Mouse (Mus musculus) forelimb bud, embryonic 11.5 days (tissue): ENCODE data around the gene Scn4a.
"Not testable (repeated sequence)": the region's sequence is repeated elsewhere in the genome, so short reads cannot be mapped to it uniquely, and the experiment has no call there.

Source experiments
- DNase-seq: peaks from one replicate; pipeline ENCODE4 v3.0.0-alpha.2; 2012; ENCODE audit warnings: low read depth, low spot score

The Scn4a gene

DNA sequence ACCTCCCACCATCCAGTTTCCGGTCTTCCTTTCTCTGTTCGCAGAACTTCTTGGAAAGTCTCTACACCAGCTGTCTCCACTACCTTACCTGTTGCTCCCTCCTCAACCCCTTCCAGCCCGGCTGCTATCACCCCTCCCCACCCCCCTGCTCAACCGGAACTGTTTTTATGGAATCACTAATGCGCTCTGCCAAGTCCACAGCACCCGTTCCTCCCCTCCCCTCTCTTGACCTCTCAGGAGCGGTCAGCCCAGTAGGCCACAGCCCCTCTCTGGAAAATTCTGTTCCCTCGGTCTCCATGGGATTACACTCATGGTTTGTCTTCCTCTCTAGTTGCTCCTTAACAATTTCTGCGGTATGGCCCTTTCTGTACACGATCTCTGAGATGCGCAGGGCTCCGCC lies at the start of gene Scn4a:
Gene Scn4a, minus strand, starts transcription at position 101 of the 400 bp plus-strand sequence.
- no peak for DNase-seq

DNA sequence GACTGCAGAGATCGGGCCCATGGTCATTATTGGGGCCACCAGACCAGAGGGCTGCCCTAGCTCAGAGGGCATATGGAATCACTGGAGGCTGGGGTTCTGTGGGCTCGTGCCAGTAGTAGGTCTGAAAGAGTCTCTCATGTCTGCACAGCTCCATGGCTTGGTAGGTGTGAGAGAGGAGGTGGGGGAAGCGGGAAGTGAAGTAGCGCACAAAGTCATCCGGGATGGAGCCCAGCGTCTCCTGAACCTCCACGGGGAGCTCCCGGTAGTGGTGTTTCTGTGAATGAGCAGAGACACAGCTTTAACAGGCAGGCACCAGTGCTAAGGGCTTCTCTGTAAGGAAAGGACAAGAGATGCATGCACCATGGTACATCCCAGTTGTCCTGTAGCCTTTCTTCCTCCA lies 45.4 kb upstream of the Scn4a start:
- DNase-seq, result no peak

DNA sequence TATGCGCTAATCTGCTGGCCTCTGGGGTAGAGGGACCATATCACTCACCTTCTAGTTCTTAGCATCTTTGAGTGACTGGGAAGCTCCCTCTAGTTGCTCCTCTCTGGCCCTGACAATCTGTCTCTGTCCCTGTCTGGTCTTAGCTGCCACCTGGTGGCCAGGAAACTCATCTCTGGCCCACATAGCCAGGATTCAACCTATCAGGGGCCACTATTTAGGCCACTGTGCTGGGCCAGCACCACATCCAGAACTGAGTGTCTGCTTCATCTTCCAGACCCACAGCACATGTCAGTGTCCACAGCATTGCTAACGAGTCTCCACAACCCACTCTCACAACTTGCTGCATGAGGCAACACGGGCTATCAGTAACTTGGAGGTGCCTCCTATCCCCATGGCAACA lies 44.6 kb upstream of the Scn4a start:
- no peak for DNase-seq

DNA sequence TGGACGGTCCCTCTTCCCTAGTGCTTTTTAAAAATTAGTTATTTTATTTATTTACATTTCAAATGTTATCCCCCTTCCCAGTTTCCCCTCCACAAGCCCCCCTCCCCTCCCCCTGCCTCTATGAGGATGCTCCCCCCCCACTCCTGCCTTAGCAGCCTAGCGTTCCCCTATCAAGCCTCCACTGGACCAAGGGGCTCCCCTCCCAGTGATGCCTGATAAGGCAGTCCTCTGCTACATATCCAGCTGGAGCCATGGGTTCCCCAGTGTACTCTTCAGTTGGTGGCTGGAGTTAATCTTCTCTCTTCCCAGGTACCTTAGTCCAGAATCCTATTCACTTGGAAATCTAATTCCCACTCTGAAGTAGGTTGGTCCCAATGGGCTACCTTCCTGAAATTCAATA lies 41.0 kb upstream of the Scn4a start:
- not testable (repeated sequence) for DNase-seq

DNA sequence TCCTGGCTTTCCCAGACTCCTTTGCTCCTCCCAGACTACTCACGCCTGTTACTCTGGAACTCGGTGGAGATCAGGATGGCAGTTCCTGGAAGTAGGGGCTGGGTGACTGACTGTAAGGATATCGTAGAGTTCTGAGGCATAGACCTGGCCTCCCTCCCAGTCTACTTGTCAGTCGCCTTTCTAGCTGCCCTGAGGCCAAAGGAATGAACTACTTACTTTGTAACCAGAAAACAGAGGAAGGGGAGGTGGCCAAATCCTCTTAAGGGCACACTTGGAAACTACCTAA lies 40.2 kb upstream of the Scn4a start:
- no peak for DNase-seq

DNA sequence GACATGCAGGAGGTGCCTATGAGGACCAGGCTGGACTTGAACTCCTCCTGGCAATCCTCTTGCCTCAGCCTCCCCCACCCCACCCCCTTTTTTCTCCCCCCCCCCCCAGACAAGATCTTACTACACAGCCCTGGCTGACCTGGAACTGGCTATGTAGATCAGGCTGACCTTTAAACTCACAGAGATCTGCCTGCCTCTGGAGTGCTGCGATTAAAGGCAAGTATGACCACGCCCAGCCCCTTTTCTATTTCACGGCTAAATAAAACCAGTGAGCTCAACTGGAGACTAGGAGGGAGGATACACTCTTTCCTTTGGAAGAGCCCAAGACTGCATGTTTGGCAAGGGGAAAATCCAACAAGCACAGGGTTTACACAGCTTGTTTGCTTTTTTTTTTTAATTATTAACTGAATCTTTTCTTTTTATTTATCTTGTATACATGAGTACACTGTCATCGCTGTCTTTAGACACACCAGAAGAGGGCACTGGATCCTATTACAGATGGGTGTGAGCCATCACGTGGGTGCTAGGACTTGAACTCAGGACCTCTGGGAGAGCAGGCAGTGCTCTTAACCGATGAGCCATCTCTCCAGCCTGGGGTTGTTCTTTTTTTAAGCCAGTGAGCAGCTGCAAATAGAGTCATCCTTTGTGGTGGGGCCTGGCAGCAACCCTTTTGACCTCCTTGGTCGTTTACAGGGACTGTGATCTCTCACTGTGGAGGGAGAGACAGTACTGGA lies 39.7 kb upstream of the Scn4a start:
- no peak for DNase-seq

DNA sequence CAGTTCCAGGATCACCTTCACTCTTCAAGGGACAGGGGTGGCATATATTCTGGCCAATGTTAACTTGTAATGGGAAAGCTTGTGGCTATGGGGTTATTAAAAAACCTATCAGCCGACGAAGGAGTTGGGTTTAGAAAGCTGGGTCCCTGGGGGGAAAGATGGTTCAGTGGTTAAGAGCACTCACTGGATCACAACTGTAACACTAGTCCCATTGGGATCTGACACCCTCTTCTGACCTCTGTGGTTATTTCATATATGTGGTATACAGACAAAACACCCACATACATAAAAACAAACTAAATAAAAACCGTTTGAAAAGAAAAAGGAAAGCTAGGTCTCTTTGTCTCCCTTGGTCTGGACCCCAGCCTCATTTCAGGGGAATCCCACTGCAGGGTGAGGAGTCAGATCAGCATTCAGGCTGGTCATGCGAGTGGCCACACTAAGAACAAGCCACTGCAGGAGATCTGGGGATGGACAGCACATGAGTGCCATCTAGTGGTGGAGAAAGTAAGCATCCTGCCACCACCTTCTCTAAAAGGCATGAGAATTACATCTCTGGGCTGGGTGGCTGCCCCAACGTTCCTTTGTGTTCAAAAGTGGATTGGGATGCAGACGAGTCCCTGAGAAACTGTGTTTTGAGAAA lies 38.6 kb upstream of the Scn4a start:
- DNase-seq, result peak; percentile 84

DNA sequence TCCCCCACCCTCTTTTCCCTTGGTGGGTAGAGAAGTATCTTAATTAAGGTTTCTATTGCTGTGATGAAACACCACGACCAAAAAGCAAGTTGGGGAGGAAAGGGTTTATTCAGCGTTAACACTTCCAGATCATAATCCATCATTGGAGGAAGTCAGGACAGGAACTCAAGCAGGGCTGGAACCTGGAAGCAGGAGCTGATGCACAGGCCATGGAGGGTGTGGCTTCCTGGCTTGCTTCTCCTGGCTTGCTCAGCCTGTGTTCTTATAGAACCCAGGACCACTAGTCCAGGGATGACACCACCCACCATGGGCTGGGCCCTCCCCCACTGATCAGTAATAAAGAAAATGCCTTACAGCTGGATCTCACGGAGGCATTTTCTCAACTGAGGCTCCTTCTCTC lies 37.7 kb upstream of the Scn4a start:
- DNase-seq, result no peak

DNA sequence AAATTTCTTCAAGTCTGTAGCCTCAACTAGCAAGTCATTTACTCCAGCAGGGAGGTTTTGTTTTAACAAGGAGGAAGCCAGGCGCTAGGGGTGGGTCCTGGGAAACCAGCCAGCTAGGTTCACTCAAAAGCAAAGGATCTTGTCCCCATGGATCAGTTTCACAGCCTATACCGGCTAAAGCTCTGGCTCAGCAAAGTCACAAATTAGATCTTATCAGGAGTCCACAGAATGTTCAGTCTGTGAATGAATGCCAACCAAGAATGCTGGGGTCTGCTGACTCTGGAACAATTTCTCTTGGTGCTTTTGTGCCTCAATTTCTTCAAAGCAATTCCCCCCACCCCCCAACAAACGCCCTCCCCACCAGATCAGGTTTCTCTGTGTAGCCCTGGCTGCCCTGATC lies 36.5 kb upstream of the Scn4a start:
- no peak for DNase-seq

DNA sequence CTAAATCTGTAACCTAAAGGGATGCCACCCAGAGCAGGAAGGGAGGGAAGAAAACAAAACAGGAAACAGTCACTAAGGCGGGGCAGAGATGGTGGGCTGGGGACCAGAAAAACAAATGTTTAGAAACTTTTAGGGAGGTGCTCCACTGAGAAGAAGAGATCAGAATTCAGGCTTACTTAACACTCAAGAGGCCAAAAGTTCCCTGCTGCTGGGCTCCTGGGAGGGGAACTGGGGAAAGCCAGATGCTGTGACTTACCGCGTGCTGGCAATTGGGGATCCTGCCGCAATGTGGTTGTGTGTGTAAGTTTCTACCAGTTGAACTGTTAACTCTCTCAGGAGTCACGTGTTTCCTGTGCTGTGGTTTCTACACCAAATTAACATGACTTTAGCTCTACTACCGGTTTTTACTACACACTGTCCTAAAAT lies 34.7 kb upstream of the Scn4a start, which contains the start of gene Icam2:
Gene Icam2, minus strand, starts transcription at position 285 of the 426 bp plus-strand sequence.
- DNase-seq, result no peak

DNA sequence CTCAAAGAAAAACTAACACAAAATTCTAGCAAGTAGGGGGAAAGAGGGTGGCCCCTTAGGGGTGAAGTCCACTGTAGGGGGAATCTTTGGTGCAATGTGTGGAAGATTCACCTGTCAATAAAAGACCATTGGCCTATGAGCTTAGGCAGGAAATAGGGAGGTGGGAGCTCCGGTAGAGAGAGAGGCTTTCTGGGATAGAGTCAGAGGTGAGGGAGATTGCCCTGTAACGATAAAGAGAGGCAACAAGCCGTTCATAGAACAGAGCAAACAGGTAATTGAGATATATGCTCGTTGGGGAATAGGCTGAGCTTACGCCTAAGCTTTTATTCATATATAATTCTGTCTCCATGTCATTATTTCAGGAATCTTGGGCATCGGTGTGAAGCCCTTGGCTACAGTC lies 33.9 kb upstream of the Scn4a start:
- DNase-seq, result no peak

DNA sequence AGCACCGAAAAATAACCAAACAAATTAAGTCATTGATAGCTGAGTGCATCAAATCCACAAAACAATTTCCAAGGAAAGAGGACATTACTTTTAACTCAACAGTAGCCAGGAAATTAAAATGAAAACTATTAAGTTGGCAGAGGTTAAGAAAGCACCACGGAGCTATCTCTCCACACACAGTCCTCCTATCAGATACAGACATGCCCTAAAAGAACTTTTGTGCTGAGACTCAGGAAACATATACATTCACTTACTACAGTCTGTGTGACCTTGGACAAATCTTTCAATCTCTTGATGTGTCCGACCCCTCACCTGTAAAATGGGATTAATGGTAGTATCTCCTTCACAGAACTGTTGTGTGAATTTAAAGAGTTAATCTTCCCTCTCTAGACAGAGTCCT lies 33.3 kb upstream of the Scn4a start:
- DNase-seq, result no peak

DNA sequence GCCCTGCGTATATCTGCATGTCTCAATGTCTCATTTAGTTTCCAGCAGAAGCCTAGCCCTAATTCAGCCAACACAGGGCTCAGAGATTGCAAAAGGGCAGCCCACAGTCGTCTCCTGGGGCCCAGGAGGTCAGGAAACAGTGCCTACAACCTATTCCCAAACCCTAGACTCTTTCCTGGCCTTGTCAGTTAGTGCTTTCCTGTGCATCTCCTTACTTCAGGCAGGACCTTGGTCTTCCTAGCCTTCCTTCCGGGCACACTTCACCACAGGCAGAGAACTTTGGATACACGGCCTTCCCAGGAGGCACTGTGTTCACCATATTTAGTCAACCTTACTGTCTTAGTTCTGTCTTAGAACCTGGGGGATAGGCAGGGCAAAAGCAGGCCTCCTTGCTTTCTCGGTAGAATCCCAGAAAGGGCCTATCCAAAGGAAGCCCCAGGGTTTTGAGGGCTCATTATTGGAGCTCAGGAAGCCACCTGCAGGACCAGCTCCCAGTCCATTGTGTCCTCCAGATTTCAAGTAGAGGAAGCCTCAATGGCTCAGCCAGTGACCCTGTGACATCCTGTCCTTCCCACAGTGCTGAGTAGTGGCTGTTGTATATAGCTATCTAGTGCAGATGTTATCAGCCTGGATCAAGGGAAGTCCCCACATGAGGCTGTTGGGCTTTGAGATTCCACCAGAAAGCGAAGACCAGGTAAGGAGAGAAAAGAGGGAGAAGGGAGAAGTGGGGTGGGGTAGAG lies 30.1 kb upstream of the Scn4a start:
- no peak for DNase-seq

DNA sequence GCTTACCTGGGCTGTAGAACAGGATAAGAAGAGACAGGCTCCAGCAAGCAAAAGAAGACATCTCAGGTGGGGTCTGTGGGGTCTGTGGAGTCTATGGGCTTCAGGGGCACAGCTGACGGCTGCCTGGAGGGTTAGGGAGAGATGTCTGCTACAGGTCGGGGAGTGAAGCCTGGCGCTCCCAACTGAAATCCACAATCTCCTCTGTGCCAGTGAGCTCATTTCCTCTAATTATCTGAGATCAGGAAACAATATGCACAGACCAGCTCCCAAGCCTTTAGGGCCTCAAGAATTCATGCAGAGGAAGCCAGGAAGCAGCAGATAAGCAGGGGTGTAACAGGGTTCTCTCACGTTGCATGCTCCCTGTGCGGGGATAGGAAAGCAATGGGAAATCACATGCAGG lies 29.3 kb upstream of the Scn4a start:
- no peak for DNase-seq

DNA sequence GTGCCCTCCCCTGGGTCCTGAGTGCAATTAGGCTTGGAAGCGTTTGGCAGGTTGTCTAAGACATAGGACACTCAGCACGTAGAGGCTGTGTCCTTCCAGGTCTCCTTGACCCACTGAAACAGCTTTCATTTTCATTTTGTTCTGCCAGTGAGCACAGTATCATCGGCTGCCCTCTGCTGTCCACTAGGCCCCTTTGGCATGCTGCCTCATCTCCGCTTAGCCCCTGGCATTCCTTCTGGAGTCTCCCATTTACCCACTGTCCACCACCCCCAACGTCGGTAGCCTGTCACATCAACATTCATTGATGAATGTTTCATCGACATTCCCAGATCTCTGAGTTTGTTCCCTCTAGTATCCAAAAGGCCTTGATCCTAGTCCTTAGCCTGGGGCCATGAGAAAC lies 28.8 kb upstream of the Scn4a start:
- DNase-seq, result no peak

DNA sequence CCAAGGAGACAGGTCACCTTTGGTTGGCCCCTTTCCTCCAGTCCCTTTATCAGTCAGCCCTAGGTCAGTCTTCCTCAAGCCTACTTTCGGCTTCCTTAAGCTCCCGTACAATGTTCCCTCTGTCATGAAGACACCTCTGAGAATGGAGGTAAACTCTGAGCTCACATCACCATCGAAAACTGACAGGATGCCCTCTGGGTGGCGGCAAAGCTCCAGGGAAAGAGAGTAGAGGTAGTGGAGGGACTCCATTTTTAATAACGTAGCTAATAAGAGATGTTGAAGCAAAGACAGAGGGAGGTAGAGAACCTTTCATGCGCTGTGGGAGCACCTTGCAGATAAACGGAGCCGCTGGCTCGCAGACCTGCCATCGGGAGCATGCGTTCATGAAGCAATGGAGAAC lies 27.9 kb upstream of the Scn4a start:
- DNase-seq, result no peak

DNA sequence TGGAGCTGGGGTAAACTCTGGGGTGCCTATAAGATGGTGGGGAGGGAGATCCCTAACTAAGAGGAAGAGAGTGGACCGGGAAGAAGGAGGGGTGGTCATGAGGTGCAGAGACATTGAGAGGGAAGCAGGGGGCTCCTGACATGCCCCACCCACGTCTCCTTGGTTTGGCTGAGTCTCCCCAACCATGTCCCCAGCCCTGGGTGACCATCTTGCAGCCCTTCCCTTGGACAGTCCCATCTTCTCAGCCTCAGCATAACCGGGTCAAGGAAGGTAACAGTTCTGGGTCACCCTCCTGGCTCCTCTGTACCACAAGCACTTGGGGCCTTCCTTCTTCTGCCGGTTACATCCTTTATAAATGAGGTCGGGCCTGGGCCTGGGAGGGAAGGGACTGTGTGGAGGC lies 21.9 kb upstream of the Scn4a start:
- DNase-seq, result no peak

DNA sequence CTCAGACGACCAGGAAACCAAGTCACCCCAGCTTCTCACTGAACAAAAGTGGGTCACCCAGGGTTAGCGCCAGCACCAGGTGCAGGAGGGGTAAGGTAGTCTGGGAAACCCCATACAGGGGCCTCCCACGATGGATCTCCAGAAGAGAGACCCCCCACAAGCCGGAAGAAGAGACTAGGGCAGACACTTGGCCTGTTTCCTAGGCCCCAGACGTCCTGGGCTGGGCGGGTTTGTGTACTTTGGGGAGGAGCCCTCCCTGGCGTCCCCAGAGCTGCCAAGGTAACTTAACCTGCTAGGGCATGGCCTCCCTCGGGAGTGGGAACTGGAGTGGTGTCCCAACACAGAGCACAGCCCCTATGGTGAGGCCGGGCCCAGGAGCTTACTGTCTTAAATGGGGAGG lies 21.5 kb upstream of the Scn4a start:
- no peak for DNase-seq

DNA sequence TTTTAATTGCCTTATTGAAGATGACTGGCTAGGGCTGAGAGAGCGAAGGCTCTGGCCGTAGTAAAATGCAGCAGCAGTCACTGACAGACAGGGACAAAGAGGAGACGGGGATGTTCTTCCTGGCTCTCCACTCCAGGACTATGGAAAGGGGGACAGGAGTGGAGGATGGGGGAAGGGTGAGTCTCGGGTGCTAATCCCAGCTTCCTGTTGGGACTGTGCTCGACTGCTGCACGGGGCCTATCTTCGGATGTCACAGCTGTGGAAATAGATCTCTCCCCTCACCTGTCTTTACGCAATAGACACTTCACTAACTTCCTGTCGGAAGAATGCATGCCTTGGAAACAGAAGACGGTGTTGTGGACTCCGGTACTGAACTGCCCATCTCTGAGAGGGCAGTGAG lies 20.9 kb upstream of the Scn4a start:
- no peak for DNase-seq

DNA sequence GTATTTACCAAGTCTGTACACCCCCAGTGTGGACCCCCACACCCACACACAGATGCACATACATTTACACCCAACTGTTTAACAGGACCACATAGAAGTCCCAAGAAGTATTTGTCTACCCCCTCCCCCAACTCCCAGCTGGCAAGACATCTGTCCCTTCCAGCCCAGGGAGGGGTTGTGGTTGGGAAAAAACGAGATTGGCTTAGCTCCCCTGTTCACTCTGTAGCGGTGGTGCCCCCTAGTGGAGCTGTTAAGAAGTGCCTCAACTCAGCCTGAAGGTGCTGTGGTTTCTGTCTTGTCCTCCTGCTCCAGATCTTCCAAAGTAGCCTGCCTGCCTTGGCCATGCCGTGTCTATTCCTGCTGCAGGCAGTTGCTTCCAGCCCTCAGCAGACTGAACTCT lies 13.2 kb upstream of the Scn4a start:
- DNase-seq, result peak; percentile 68

DNA sequence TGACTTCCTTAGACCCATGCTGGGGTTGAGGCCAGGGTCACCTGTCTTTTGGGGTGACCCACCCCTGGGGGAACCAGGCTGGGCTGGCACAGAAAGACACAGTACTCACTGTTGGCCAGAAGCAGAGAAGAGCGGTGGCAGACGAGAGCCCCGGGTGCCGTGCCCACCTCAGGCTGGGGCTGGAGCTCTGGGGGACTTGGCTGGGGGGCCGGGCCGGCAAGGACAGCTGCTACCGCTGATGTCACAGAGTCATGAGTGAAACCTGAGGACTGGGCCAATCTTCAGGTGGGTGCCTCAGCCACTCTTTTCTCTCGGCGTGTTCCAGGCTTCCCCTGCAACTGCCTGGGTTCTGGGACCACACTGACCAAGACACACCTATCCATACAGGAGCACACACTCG lies 12.3 kb upstream of the Scn4a start, which contains the start of gene Prr29:
Gene Prr29, plus strand, starts transcription at position 107 of the 400 bp plus-strand sequence.
- no peak for DNase-seq

DNA sequence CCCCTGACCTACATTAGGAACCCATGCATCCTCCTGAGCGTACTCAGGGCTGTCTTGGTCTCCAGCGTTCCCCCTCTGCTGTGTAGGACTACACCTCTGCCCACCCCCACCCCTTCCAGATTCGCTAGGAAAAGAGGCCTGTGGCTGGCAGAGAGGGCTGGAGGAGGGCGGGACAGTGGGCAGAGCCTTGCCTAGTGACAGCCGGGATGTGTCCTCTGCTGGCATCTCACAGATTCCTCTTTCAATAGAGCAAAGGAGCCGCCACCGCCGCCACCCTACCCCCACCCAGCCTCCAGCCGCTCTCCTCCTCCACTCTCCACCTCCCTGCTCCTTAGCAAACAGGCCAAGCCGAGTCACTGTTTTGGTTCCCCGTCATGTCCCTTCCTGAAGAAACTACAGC lies 11.6 kb upstream of the Scn4a start:
- DNase-seq, result no peak

DNA sequence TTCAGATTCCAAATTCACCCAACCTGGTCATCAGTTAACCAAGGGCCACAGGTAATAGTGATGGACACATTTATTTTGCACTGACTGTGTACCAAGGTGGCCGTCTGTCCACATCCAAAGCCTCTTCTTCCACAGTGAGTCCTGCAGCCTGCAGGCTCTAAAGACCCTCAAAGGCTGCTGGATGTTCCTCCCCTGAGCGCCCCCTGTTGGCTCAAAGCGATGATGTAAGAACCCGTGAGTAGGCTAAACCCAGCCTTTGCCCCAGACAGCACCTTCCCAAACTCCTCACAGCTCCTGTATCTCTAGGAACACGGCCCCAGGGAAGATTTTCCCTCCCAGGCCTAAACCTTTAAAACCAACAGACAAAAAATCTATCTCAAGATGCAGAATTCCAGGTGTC lies 6.3 kb upstream of the Scn4a start:
- DNase-seq, result peak; percentile 23
